Mouse (Mus musculus) intestine, embryonic 15.5 days (tissue): ENCODE measurements at regions not wholly inside any gene's neighbourhood (a gene's known extent, or its start where the extent isn't known, plus 50 kb on each side); places are given as distances from the start of the nearest gene placed in this dataset.
A peak's percentile ranks its signal among the peaks of the same experiment; 100 is the strongest.

Source experiments
- ATAC-seq: fragments of 200-750 bp; cut with Nextera tagmentation; 2 replicates; pipeline ENCODE4 v1.8.0; 2017; ENCODE audit warnings: moderate TSS enrichment, moderate library complexity
- H3K27ac ChIP-seq: fragments of 300-500 bp; sonication (generic); 2 replicates; pipeline ENCODE4 v1.5.1; 2015; ENCODE audit warnings: mild to moderate bottlenecking, inconsistent platforms
- H3K27me3 ChIP-seq: fragments of 300-500 bp; sonication (generic); replicated peaks from 2 replicates; pipeline ENCODE4 v1.6.1; 2015; ENCODE audit warnings: inconsistent platforms
- H3K36me3 ChIP-seq: fragments of 300-500 bp; sonication (generic); 2 replicates; pipeline ENCODE4 v1.6.1; 2015; ENCODE audit warnings: inconsistent platforms
- H3K4me1 ChIP-seq: fragments of 300-500 bp; sonication (generic); replicated peaks from 2 replicates; pipeline ENCODE4 v1.6.1; 2015; ENCODE audit warnings: inconsistent platforms
- H3K4me2 ChIP-seq: fragments of 300-500 bp; sonication (generic); replicated peaks from 2 replicates; pipeline ENCODE4 v1.6.1; 2015; ENCODE audit warnings: mild to moderate bottlenecking, inconsistent platforms
- H3K4me3 ChIP-seq: fragments of 300-500 bp; sonication (generic); replicated peaks from 2 replicates; pipeline ENCODE4 v1.5.1; 2015; ENCODE audit warnings: inconsistent platforms
- H3K9ac ChIP-seq: fragments of 300-500 bp; sonication (generic); 2 replicates; pipeline ENCODE4 v1.6.1; 2015; ENCODE audit warnings: inconsistent platforms
- H3K9me3 ChIP-seq: fragments of 300-500 bp; sonication (generic); 2 replicates; pipeline ENCODE4 v1.6.1; 2016; ENCODE audit warnings: inconsistent platforms
- WGBS: fragments of 180-500 bp; shearing (Covaris S2); methylation state at CpG from one replicate; pipeline ENCODE4 v1.1.7; 2015; 5-methylcytosine and 5-hydroxymethylcytosine counted together

GRCm38 (mm10) chr4:131267760-131268159 is 323.6 kb downstream of the Matn1 start:
- H3K9ac ChIP-seq = no peak overlapping the region
- no peak overlapping the region for H3K4me3 ChIP-seq
- no peaks in the 10 kb centered on the region for H3K9me3 ChIP-seq
- H3K27ac ChIP-seq = no peak overlapping the region
- H3K27me3 ChIP-seq = peaks cover 4% of the 10 kb centered on the region; the same call in 1 of the 2 replicates
- no peak for ATAC-seq
- H3K4me2 ChIP-seq = no peak overlapping the region
- H3K4me1 ChIP-seq = 0 out of 2 replicates have a peak, but pooled peaks cover 2% of the 10 kb centered on the region
- H3K36me3 ChIP-seq = no peaks in the 10 kb centered on the region
- WGBS = 39% methylated on average over 10 of the region's 10 CpGs

- Histone ChIP-seq H3K36me3 (no peaks in the 10 kb centered on the region), H3K4me3 (no peak overlapping the region), H3K27ac (no peak overlapping the region), H3K9ac (no peak overlapping the region), H3K4me2 (no peak overlapping the region), H3K9me3 (no peaks in the 10 kb centered on the region), H3K4me1 (no peaks in the 10 kb centered on the region), H3K27me3 (peaks cover 4% of the 10 kb centered on the region; the same call in 1 of the 2 replicates)
- WGBS = 19% methylated on average over 7 of the region's 7 CpGs
- ATAC-seq = 0 out of 2 replicates have a peak, but pooled peaks have one; percentile 45
Measured at GRCm38 (mm10) chr4:131270192-131270591, 326.0 kb downstream of the Matn1 start.

- Histone ChIP-seq H3K9me3 (no peaks in the 10 kb centered on the region), H3K36me3 (no peaks in the 10 kb centered on the region), H3K4me2 (no peak overlapping the region), H3K4me3 (no peak overlapping the region), H3K27me3 (no peaks in the 10 kb centered on the region), H3K27ac (no peak overlapping the region), H3K9ac (no peak overlapping the region), H3K4me1 (no peaks in the 10 kb centered on the region)
- ATAC-seq = no peak
- WGBS = 73% methylated on average over 7 of the region's 7 CpGs
Measured at GRCm38 (mm10) chr4:131272060-131272459, 327.9 kb downstream of the Matn1 start.

- Histone ChIP-seq H3K4me1 (no peaks in the 10 kb centered on the region), H3K9me3 (no peaks in the 10 kb centered on the region), H3K4me3 (no peak overlapping the region), H3K27me3 (no peaks in the 10 kb centered on the region), H3K27ac (no peak overlapping the region), H3K36me3 (no peaks in the 10 kb centered on the region), H3K9ac (no peak overlapping the region), H3K4me2 (no peak overlapping the region)
- ATAC-seq = no peak
- 85% methylated on average over 2 of the region's 2 CpGs for WGBS
Measured at GRCm38 (mm10) chr4:131293560-131293959, 349.4 kb downstream of the Matn1 start.

GRCm38 (mm10) chr4:131298011-131298674 is 354.0 kb downstream of the Matn1 start:
- WGBS = 60% methylated on average over 14 of the region's 14 CpGs
- Histone ChIP-seq H3K27me3 (no peaks in the 10 kb centered on the region), H3K9ac (no peak overlapping the region), H3K36me3 (no peaks in the 10 kb centered on the region), H3K4me1 (no peaks in the 10 kb centered on the region), H3K4me2 (no peak overlapping the region), H3K9me3 (no peaks in the 10 kb centered on the region), H3K27ac (no peak overlapping the region), H3K4me3 (no peak overlapping the region)
- ATAC-seq = no peak

GRCm38 (mm10) chr4:131303936-131304335 is 359.8 kb downstream of the Matn1 start:
- WGBS = 83% methylated on average over 3 of the region's 3 CpGs
- Histone ChIP-seq H3K36me3 (no peaks in the 10 kb centered on the region), H3K9ac (no peak overlapping the region), H3K4me3 (no peak overlapping the region), H3K27me3 (no peaks in the 10 kb centered on the region), H3K4me2 (no peak overlapping the region), H3K4me1 (0 out of 2 replicates have a peak, but pooled peaks cover 5% of the 10 kb centered on the region), H3K27ac (no peak overlapping the region), H3K9me3 (no peaks in the 10 kb centered on the region)
- ATAC-seq = no peak

- no peak overlapping the region for H3K4me3 ChIP-seq
- ATAC-seq = no peak
- 0 out of 2 replicates have a peak, but pooled peaks cover 5% of the 10 kb centered on the region for H3K4me1 ChIP-seq
- no peak overlapping the region for H3K27ac ChIP-seq
- H3K27me3 ChIP-seq = no peaks in the 10 kb centered on the region
- H3K9ac ChIP-seq = no peak overlapping the region
- no peak overlapping the region for H3K4me2 ChIP-seq
- H3K36me3 ChIP-seq = no peaks in the 10 kb centered on the region
- H3K9me3 ChIP-seq = no peaks in the 10 kb centered on the region
- 68% methylated on average over 12 of the region's 12 CpGs for WGBS
Measured at GRCm38 (mm10) chr4:131304361-131304777, 360.2 kb downstream of the Matn1 start.

- WGBS = 74% methylated on average over 3 of the region's 3 CpGs
- no peak for ATAC-seq
- H3K27ac ChIP-seq = no peak overlapping the region
- H3K9me3 ChIP-seq = no peaks in the 10 kb centered on the region
- H3K27me3 ChIP-seq = no peaks in the 10 kb centered on the region
- no peaks in the 10 kb centered on the region for H3K36me3 ChIP-seq
- H3K4me3 ChIP-seq = no peak overlapping the region
- no peaks in the 10 kb centered on the region for H3K4me1 ChIP-seq
- H3K9ac ChIP-seq = no peak overlapping the region
- H3K4me2 ChIP-seq = no peak overlapping the region
Measured at GRCm38 (mm10) chr4:131314231-131314630, 370.0 kb downstream of the Matn1 start.

GRCm38 (mm10) chr4:131316041-131316440 is 371.9 kb downstream of the Matn1 start:
- Histone ChIP-seq H3K4me3 (no peak overlapping the region), H3K9ac (no peak overlapping the region), H3K27ac (no peak overlapping the region), H3K4me2 (no peak overlapping the region), H3K36me3 (no peaks in the 10 kb centered on the region), H3K4me1 (no peaks in the 10 kb centered on the region), H3K9me3 (no peaks in the 10 kb centered on the region), H3K27me3 (no peaks in the 10 kb centered on the region)
- WGBS = 80% methylated on average over 3 of the region's 3 CpGs
- ATAC-seq = no peak

- H3K36me3 ChIP-seq = no peaks in the 10 kb centered on the region
- H3K27ac ChIP-seq = no peak overlapping the region
- no peak overlapping the region for H3K4me2 ChIP-seq
- H3K9me3 ChIP-seq = no peaks in the 10 kb centered on the region
- no peak; the same call in 1 of the 2 replicates for ATAC-seq
- H3K4me1 ChIP-seq = no peaks in the 10 kb centered on the region
- H3K27me3 ChIP-seq = no peaks in the 10 kb centered on the region
- H3K9ac ChIP-seq = no peak overlapping the region
- no peak overlapping the region for H3K4me3 ChIP-seq
- WGBS = 72% methylated on average over 5 of the region's 5 CpGs
Measured at GRCm38 (mm10) chr4:131322323-131322722, 378.1 kb downstream of the Matn1 start.

GRCm38 (mm10) chr4:131324486-131324885 is 380.3 kb downstream of the Matn1 start:
- Histone ChIP-seq H3K27me3 (no peaks in the 10 kb centered on the region), H3K9me3 (no peaks in the 10 kb centered on the region), H3K4me3 (no peak overlapping the region), H3K4me1 (no peaks in the 10 kb centered on the region), H3K4me2 (no peak overlapping the region), H3K36me3 (no peaks in the 10 kb centered on the region), H3K9ac (no peak overlapping the region), H3K27ac (no peak overlapping the region)
- no peak for ATAC-seq
- WGBS = 82% methylated on average over 3 of the region's 3 CpGs

GRCm38 (mm10) chr4:131325200-131325599 is 381.0 kb downstream of the Matn1 start:
- H3K27ac ChIP-seq = peak overlapping the region; percentile 38; the same call in 1 of the 2 replicates
- ATAC-seq = peak; percentile 66
- no peaks in the 10 kb centered on the region for H3K36me3 ChIP-seq
- 58% methylated on average over 11 of the region's 11 CpGs for WGBS
- no peak overlapping the region for H3K4me3 ChIP-seq
- no peaks in the 10 kb centered on the region for H3K9me3 ChIP-seq
- H3K9ac ChIP-seq = no peak overlapping the region
- no peaks in the 10 kb centered on the region for H3K27me3 ChIP-seq
- no peaks in the 10 kb centered on the region for H3K4me1 ChIP-seq
- no peak overlapping the region for H3K4me2 ChIP-seq

GRCm38 (mm10) chr4:131325609-131326008 is 381.4 kb downstream of the Matn1 start:
- Histone ChIP-seq H3K4me1 (no peaks in the 10 kb centered on the region), H3K9ac (no peak overlapping the region), H3K4me2 (no peak overlapping the region), H3K9me3 (no peaks in the 10 kb centered on the region), H3K36me3 (no peaks in the 10 kb centered on the region), H3K27me3 (no peaks in the 10 kb centered on the region), H3K27ac (peak overlapping the region; percentile 38; the same call in 1 of the 2 replicates), H3K4me3 (no peak overlapping the region)
- ATAC-seq = peak; percentile 89
- 68% methylated on average over 3 of the region's 3 CpGs for WGBS
